Mouse (Mus musculus): ENCODE results near the gene Hps4.
A peak's percentile ranks its signal among the peaks of the same experiment; 100 is the strongest.
"Not testable (repeated sequence)": the region's sequence is repeated elsewhere in the genome, so short reads cannot be mapped to it uniquely, and the experiment has no call there.

Hps4 gene

DNA sequence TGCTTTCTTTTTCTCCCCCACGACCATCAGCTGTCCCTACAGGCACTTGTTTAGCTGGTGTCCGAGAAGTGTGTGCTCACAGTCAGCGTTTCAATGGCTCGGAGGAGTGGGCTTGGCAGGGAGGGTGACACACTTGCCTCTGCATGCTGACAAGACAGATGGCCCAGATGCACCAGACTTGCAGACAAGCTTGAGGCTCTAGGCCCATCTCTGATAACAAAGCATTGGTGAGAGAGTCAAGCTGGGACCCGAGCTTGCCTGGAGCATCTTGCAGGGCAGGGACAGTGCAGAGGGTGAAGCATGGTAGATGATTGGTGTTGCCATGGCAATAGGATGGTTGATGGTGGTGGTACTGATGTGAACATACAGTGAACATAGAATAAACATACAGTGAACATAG is 66.4 kb downstream of the Hps4 start:
- DNase-seq: no peak

DNA sequence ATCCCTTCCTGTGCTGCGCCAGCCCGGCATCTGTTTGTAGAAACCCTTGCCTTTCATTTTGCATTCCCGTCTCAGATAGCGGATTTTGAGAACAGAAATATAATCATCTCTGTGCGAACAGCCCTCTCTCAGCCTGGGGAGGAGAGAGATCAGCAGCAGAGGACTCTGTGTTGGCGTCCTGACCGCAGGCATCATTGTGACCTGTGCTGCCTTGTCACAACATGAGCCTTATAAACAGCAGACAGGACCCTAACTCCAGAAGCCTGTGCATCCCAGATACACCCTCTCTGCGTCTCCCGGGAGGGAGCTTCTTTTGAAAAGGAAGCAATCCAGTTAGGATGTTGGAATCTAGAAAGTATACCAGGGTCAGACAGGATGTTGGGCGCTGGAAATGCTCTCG is 68.2 kb downstream of the Hps4 start:
- DNase-seq: no peak

DNA sequence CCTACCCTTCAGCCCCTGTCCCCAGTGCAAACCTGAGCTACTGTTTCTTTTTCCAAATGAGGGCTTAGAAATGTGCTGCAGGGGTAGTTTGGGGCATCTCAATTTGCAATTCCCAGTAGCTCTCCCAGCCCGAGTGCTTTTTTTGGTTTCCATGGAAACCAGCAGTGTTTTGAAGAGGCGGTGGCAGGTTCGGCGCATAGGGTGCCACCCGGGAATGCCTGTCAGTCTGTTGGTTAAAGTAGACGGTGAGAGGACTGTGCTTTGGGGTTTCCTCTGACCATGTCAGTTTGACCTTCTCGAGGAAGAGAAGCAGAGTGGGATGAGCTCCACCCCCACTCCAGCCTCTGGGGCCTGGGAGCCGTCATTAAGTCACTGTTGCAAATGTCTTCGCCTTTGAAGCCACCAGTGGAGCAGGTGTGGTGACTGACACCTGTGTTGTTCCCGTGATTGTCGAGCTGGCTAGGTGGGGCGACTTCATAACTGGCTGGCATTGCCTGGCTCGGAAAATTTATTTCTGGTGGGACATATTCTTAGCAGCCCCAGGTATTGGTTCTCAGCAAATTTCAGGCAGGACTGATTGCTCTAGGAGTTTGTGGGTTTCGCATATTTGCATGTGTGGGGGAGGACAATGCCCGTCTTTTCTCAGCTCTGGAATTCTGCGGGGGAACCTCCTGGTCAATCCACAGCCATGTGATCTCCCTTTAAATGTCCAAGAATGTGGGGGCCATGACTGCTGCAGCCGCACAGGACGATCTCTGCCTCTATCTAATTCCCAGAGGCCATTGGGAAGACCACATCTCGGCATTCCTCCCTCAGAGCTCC is 68.8 kb downstream of the Hps4 start:
- no peak for DNase-seq

DNA sequence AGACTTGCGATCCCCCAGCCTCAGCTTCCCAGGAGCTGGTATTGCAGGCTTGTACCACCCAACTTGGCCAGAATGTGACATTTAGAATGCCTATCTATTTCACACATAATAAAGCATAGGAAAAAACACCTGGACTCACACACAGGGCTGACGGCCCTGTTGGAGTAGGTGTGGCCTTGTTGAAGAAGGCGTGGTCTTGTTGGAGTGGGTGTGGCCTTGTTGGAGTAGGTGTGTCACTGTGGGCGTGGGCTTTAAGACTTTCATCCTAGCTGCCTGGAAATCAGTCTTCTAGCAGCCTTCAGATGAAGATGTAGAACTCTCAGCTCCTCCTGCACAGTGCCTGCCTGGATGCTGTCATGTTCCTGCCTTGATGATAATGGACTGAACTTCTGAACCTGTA is 69.9 kb downstream of the Hps4 start:
- not testable (repeated sequence) for DNase-seq

DNA sequence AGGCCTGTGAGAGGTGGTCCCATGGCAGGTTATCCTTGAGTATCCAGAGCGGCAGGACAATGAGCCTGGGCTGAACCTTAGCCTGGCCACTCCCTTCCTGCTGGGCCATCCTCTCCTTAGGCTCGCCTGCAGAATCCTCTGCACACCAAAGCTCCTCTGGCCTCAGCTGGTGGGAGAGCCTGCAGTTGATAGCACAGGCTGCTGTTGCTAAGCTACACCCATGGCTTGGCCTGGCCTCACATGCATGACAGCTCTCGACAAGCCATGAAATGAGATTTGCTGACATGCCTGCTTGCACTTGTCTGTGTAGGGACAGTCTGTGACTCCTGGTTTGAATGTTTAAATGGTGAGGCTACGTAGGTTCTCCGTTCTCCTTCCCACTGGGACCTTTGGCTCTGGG is 73.8 kb downstream of the Hps4 start:
- DNase-seq: no peak

DNA sequence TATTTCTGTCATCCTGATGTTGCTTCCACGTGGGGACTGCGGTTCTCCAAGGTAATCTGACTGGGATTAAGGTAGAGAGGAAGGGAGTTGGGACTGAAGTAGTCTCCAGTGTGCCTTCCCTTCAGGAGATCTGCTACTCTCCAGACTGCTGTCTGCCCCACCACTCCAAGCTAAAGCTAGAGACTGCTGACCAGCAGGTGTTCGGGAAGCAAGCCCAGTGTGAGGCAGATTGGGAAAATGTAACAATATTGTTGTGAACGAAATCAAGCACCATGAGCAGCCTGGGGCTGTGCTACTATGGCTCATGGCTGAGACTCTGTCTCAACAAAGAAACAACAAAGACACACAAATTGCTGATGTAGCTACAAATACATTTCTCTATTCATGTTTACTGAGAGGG is 75.1 kb downstream of the Hps4 start:
- no peak for DNase-seq

DNA sequence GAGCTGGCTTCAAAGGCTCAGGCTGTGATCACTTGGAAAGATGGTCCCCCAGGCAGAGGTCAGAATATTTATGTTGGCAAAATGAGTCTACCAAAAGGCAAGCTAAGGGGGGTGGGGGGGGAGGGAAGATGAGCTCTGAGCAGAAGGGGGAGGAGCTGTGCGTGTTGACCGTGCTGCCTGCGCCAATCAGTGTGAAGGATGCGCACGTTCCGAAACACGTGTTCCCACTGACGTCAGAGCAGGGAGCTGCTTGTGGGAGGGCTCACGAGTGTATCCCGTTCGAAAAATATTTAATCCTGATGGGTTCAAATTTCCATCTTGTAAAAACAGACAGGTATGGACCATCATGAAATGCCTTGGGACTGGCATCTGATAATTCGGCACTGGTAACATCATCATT is 76.7 kb downstream of the Hps4 start:
- no peak for DNase-seq

DNA sequence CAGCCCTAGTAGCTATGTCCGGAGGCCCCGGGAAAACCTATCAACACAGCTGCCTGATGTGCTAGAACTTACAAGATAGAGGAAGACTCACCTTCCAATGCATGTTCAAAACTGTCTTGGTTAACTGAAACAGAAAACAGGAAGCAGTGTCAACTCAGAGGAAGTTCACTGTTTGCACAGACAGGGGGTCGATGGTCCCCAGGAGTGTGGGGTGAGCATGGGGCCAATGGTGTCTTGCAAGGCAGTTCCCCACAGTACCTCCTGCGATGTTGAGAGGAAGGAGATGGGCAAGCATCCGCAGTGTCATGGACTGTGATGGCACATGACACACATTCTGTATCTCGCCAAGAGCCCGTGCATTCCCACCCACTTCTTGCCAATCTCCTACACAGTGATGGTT is 83.8 kb downstream of the Hps4 start:
- no peak for DNase-seq

DNA sequence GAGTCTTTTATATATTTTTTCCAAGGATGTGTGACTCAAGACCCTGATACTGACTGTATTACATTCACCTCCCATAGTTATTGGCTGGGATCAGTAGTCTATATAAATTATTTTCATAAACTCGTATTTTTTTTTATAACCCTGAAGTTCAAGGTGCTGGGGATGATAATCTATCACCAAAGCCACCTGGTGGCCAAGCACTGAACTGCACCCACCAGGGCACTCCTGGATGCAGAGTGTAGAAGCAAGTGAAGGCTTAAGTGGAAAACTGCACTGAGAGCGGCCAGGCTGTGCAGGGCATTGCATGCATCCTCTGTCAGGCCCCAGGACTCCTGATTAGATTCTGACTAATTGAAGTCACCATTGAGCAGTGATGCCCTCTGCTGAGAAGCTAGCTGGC is 84.4 kb downstream of the Hps4 start:
- peak; percentile 47 to 51 for DNase-seq
